Mouse (Mus musculus): ENCODE data around the gene Patz1. TPM values are rescaled to one million over a fixed set of nuclear protein-coding genes. Genes with fewer than 3 reads are reported as not detected.
A peak's percentile ranks its signal among the peaks of the same experiment; 100 is the strongest.

Gene Patz1
- polyA plus RNA-seq, 1 experiment from 2014 or later, result 60.4 TPM

DNA sequence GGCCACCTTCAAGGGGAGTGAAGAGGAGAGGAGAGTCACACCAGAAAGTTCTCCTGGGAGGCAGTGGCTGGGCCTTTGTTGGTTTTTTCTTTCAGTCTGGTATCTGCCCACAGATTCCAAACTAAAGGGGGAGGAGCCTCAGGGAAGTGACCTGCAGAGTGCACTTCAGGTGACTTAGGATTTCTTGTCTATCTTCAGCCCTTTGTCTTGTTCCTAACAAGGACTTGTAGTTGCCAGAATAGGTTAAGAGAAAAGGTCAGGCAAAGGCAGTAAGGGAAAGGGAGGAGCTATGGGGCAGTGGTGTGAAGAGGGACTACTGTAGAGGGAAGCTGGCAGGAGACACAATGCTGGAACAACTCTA, 59.1 kb downstream of the Patz1 start:
- Histone ChIP-seq H3K4me2 (no peak overlapping the region), H3K9ac (0 out of 2 replicates have a peak overlapping the region, but pooled peaks have one; percentile 0), H3K4me1 (peaks cover 27% of the 10 kb centered on the region), H3K4me3 (replicated peaks) (no peak overlapping the region), H3K27ac (peak overlapping the region; percentile 56), H3K36me3 (peaks cover 62% of the 10 kb centered on the region), H3K27me3 (no peaks in the 10 kb centered on the region), H3K9me3 (replicated peaks) (no peaks in the 10 kb centered on the region)
- no peak for ATAC-seq (replicated peaks; ENCODE audit: low FRiP score)

DNA sequence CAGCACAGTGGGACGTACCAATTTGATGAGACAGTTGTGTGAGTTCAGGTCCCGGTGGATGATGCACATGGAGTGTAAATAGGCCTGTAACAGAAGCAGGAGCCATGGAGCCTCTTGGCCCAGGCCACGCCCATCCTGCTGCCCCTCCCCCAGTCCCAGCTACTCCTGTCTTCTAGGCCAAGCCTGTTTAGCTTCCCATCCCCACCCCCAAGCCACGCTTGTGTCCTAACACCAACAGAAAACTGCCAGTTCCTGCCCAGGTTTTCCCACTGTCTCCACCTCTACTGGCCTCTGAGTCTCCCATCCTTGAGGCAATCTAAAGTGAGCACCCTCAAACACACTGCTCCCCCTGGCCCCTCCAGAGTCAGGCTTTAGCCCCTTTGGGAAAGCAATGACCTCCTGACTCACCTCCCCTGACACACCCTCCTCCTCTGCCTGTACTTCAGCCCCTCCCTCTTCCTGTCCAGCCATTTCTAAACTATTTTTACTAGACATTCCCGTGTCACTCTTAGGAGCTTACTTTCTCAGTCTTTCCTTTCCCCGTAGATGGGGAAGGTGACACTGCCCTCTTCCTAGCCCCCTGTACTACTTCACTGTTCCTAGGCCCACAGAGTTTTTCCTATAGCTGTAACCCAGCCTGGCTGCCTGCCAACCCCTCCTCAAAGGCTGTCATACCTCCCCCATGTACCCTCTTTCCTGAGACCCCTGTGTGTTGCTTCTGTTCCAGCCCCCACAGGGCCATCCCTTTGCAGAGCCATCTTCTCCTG, 60.1 kb downstream of the Patz1 start:
- H3K27ac ChIP-seq, result peak overlapping the region; percentile 56
- no peak overlapping the region for H3K4me3 ChIP-seq (replicated peaks)
- ATAC-seq (replicated peaks; ENCODE audit: low FRiP score), result peak; percentile 17; the same call in 1 of the 2 replicates
- no peak overlapping the region for H3K4me2 ChIP-seq
- no peaks in the 10 kb centered on the region for H3K9me3 ChIP-seq (replicated peaks)
- H3K27me3 ChIP-seq, result no peaks in the 10 kb centered on the region
- 26% methylated on average over 6 of the region's 6 CpGs for WGBS
- peaks cover 27% of the 10 kb centered on the region for H3K4me1 ChIP-seq
- H3K9ac ChIP-seq, result no peak overlapping the region
- H3K36me3 ChIP-seq, result peaks cover 62% of the 10 kb centered on the region

DNA sequence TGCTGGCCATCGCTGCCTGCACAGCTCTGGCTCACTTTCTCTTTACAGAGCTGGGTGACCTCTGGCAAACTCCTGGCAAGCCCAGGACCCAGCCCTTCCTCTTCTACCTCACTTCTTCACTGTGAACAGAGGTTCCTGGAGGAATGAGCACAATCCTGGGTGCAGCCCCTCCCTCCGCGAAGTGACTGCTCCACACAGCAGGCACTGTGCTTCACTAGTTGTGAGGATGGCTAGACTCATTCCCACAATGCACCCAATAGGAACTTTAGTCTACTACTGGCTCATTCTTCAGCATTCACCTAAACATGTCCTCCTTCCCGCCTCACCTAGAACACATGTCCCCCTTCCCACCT, 60.6 kb downstream of the Patz1 start:
- no peak overlapping the region for H3K9ac ChIP-seq
- WGBS, result 75% methylated on average over 4 of the region's 4 CpGs

DNA sequence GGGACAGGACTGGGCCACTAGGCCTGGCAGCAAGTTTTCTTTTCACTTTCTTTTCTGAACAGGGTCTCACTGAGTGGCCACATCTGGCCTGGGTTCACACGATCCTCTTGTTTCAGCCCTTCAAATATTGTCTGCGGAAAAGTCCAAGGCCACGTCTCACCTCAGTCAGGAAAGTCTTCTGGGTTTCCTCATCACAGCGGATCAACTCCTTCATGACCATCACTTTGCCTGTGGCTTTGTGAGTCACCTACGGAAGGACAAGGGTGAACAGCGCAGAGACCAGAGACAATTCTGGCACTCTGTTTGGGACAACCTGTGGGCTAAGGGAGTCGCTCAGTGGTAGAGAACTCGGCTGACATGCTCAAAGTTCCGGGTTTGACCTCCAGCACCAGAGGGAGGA, 63.5 kb downstream of the Patz1 start:
- Histone ChIP-seq H3K4me2 (no peak overlapping the region), H3K9ac (no peak overlapping the region), H3K4me3 (replicated peaks) (no peak overlapping the region), H3K27me3 (no peaks in the 10 kb centered on the region), H3K4me1 (peaks cover 23% of the 10 kb centered on the region), H3K36me3 (peaks cover 57% of the 10 kb centered on the region), H3K27ac (no peak overlapping the region), H3K9me3 (replicated peaks) (no peaks in the 10 kb centered on the region)
- ATAC-seq (replicated peaks; ENCODE audit: low FRiP score), result no peak
- WGBS, result 91% methylated on average over 9 of the region's 9 CpGs

More for the DNA sequence above, 60.6 kb downstream of the Patz1 start:
- no peak for ATAC-seq (replicated peaks; ENCODE audit: low FRiP score)
- Histone ChIP-seq H3K4me3 (replicated peaks) (no peak overlapping the region), H3K9me3 (replicated peaks) (no peaks in the 10 kb centered on the region), H3K27ac (peak overlapping the region; percentile 56; the same call in 1 of the 2 replicates), H3K36me3 (peaks cover 62% of the 10 kb centered on the region), H3K4me1 (peaks cover 27% of the 10 kb centered on the region), H3K27me3 (no peaks in the 10 kb centered on the region), H3K4me2 (no peak overlapping the region)

DNA sequence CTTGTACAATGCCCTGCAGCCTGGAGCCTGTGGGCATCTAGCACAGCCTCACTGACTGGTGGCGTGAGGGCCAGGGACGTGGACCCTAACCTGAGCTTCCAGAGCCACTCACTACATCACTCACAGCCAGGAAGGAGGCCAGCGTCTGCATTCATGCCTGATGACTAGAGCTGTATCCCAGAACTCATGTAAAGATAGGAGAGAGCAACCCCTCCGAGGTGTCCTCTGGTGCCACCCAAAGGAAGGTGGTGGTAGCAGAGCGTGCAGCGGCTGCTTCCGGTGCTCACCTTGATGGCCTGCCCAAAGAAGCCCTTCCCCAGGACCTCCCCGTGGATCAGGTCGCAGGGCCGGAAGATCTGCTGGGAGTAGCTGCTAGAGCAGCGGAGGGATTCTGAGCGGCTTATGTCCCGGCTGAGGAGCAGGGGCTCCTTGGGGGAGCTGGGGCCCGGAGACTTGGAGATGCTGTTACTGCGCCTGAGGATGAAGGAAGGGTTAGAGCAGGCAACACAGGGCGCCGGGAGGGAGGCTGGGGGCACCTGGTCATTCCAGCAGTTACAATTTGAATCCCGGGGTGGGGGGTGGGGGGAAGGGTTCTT, 64.4 kb downstream of the Patz1 start:
- Histone ChIP-seq H3K4me3 (replicated peaks) (no peak overlapping the region), H3K9ac (no peak overlapping the region), H3K4me2 (no peak overlapping the region), H3K27me3 (no peaks in the 10 kb centered on the region), H3K4me1 (peaks cover 14% of the 10 kb centered on the region), H3K27ac (no peak overlapping the region), H3K36me3 (peaks cover 65% of the 10 kb centered on the region), H3K9me3 (replicated peaks) (no peaks in the 10 kb centered on the region)
- 51% methylated on average over 18 of the region's 18 CpGs for WGBS
- no peak for ATAC-seq (replicated peaks; ENCODE audit: low FRiP score)

Other genes with a start within 250 kb of the Patz1 start
- gene Sfi1, start 95.4 kb upstream of the Patz1 start, polyA plus RNA-seq (2015; fragmentation: Nextera tagmentation; extraction: Ambion mirVana), result 12.9 and 15.3 TPM in 2 replicates
- gene Eif4enif1, start 86.5 kb upstream of the Patz1 start, polyA plus RNA-seq (2015; fragmentation: Nextera tagmentation; extraction: Ambion mirVana), result 51.3 and 55.3 TPM in 2 replicates
- 223 and 224 TPM in 2 replicates for gene Drg1, start 22.5 kb upstream of the Patz1 start, polyA plus RNA-seq (2015; fragmentation: Nextera tagmentation; extraction: Ambion mirVana)
- gene Pik3ip1, start 41.5 kb downstream of the Patz1 start, polyA plus RNA-seq (2015; fragmentation: Nextera tagmentation; extraction: Ambion mirVana), result 11.4 and 13.2 TPM in 2 replicates
- 40.5 and 46.0 TPM in 2 replicates for gene Limk2, start 120.3 kb downstream of the Patz1 start, polyA plus RNA-seq (2015; fragmentation: Nextera tagmentation; extraction: Ambion mirVana)
- gene Rnf185, start 163.5 kb downstream of the Patz1 start, polyA plus RNA-seq (2015; fragmentation: Nextera tagmentation; extraction: Ambion mirVana), result 35.5 and 37.0 TPM in 2 replicates
- gene Pla2g3, start 199.4 kb downstream of the Patz1 start, polyA plus RNA-seq (2015; fragmentation: Nextera tagmentation; extraction: Ambion mirVana), result 0.44 and 0.60 TPM in 2 replicates
- 1.4 and 2.0 TPM in 2 replicates for gene Inpp5j, start 215.9 kb downstream of the Patz1 start, polyA plus RNA-seq (2015; fragmentation: Nextera tagmentation; extraction: Ambion mirVana)
- 105 and 112 TPM in 2 replicates for gene Selenom, start 225.8 kb downstream of the Patz1 start, polyA plus RNA-seq (2015; fragmentation: Nextera tagmentation; extraction: Ambion mirVana)

Measured in kidney, embryonic 15.5 days (tissue).